Mouse (Mus musculus) C2C12 (cell line): ENCODE data around the gene Cntnap2.

Source experiments
- CEBPB ChIP-seq: IDR thresholded peaks from one replicate; pipeline ENCODE4 v1.6.1; 2011; ENCODE audit warnings: low read depth, mild to moderate bottlenecking, control low read depth, moderate library complexity
- CTCF ChIP-seq: IDR thresholded peaks from one replicate; pipeline ENCODE4 v1.5.1; 2011; ENCODE audit not compliant: control insufficient read depth, insufficient read depth, insufficient read length

DNA sequence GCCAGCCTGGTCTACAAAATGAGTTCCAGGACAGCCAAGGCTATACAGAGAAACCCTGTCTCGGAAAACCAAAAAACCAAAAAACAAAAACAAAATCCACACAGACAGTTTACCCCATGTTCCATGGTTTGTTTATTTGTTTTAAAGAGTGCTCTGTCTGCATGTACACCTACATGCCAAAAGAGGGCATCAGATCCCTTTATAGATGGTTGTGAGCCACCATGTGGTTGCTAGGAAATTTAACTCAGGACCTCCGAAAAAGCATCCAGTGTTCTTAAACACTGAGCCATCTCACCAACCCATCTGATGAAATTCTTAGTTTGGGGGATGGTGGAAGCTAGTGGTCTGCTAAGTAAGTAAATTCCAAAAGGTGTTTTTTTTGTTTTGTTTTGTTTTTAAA, 2225.6 kb downstream of the Cntnap2 start:
- TF ChIP-seq CTCF (no peak), CEBPB (no peak)
